Mouse (Mus musculus) CH12.LX (cell line): ENCODE data around the gene Wrnip1. TPM values are rescaled to one million over a fixed set of nuclear protein-coding genes. Genes with fewer than 3 reads are reported as not detected.

Experiments
- DNase-seq: peaks from one replicate; pipeline ENCODE4 v3.0.0-alpha.2; 2013; ENCODE audit errors: extremely low read depth
- H3K27ac ChIP-seq: 2 replicates; pipeline ENCODE4 v1.5.1; 2012; ENCODE audit warnings: low read depth, mild to moderate bottlenecking, control low read depth, moderate library complexity; ENCODE audit not compliant: insufficient read depth
- H3K27me3 ChIP-seq: replicated peaks from 2 replicates; pipeline ENCODE3; 2012; ENCODE audit warnings: inconsistent platforms
- H3K36me3 ChIP-seq, 2 experiments: replicated peaks in 1 of 2; 2 replicates each; pipeline versions ENCODE3 to v1.6.1; 2012; ENCODE audit warnings: inconsistent platforms in 1 of 2, low read length in 1 of 2, mild to moderate bottlenecking in 1 of 2, mixed read lengths in 1 of 2, moderate library complexity in 1 of 2; ENCODE audit not compliant: control insufficient read depth in 1 of 2, insufficient read depth in 1 of 2
- H3K4me1 ChIP-seq, 2 experiments: 2 replicates each; pipeline ENCODE4 v1.6.1; 2012; ENCODE audit warnings: inconsistent platforms in 1 of 2, moderate library complexity in 1 of 2; ENCODE audit not compliant: insufficient read depth in 2 of 2, control insufficient read depth in 1 of 2
- H3K4me2 ChIP-seq: 2 replicates; pipeline ENCODE4 v1.6.1; 2012; ENCODE audit warnings: low read depth, mild to moderate bottlenecking, control low read depth; ENCODE audit not compliant: poor library complexity, insufficient read depth, severe bottlenecking
- H3K4me3 ChIP-seq, 3 experiments: fragments of 150-350 bp in 1 of 3; sonication (generic) in 1 of 3; replicated peaks in 1 of 3; 2 replicates each; pipeline versions ENCODE3 to v1.5.1; 2011 to 2012; ENCODE audit warnings: low read depth in 2 of 3, low read length in 2 of 3, mild to moderate bottlenecking in 2 of 3, moderate library complexity in 2 of 3, control low read depth in 1 of 3, improper control_type of control experiment in 1 of 3, inconsistent platforms in 1 of 3, mixed read lengths in 1 of 3; ENCODE audit not compliant: poor library complexity in 1 of 3
- H3K79me2 ChIP-seq: replicated peaks from 2 replicates; pipeline ENCODE4 v1.6.1; 2012; ENCODE audit warnings: mild to moderate bottlenecking, moderate library complexity; ENCODE audit not compliant: control insufficient read depth, poor library complexity, insufficient read depth, severe bottlenecking; ENCODE audit errors: extremely low read depth
- H3K9ac ChIP-seq: 2 replicates; pipeline ENCODE4 v1.6.1; 2012; ENCODE audit warnings: low read depth, mild to moderate bottlenecking, control low read depth, moderate library complexity; ENCODE audit not compliant: insufficient read depth
- H3K9me3 ChIP-seq: replicated peaks from 2 replicates; pipeline ENCODE3; 2012; ENCODE audit warnings: low read length, inconsistent platforms, mixed read lengths
- BHLHE40 ChIP-seq: IDR thresholded peaks from 2 replicates; pipeline ENCODE4 v1.6.1; 2011; ENCODE audit warnings: mild to moderate bottlenecking, low read depth, low read length, improper control_type of control experiment
- CHD1 ChIP-seq: IDR thresholded peaks from 2 replicates; pipeline ENCODE4 v1.6.1; 2012; ENCODE audit warnings: low read depth, low read length, improper control_type of control experiment, inconsistent platforms
- CHD2 ChIP-seq: IDR thresholded peaks from 2 replicates; pipeline ENCODE4 v1.6.1; 2011; ENCODE audit warnings: low read length, improper control_type of control experiment
- CTCF ChIP-seq, 2 experiments: IDR thresholded peaks in 1 of 2; conservative IDR thresholded peaks in 1 of 2; 2 replicates each; pipeline ENCODE4 v1.5.1; 2011 to 2012; ENCODE audit warnings: low read depth in 2 of 2, low read length in 2 of 2, improper control_type of control experiment in 1 of 2, inconsistent platforms in 1 of 2, mild to moderate bottlenecking in 1 of 2, moderate library complexity in 1 of 2
- E2F4 ChIP-seq: IDR thresholded peaks from 2 replicates; pipeline ENCODE4 v1.6.1; 2011; ENCODE audit warnings: low read depth, low read length, improper control_type of control experiment; ENCODE audit not compliant: insufficient replicate concordance
- GABPA ChIP-seq: IDR thresholded peaks from 2 replicates; pipeline ENCODE4 v1.6.1; 2012; ENCODE audit warnings: low read depth, low read length, improper control_type of control experiment, inconsistent platforms; ENCODE audit not compliant: insufficient replicate concordance
- HCFC1 ChIP-seq: IDR thresholded peaks from 2 replicates; pipeline ENCODE4 v1.6.1; 2012; ENCODE audit warnings: low read depth, mild to moderate bottlenecking, inconsistent platforms, low read length, improper control_type of control experiment
- JUN ChIP-seq: IDR thresholded peaks from 2 replicates; pipeline ENCODE4 v1.6.1; 2011; ENCODE audit warnings: low read depth, mild to moderate bottlenecking, low read length, improper control_type of control experiment, moderate library complexity; ENCODE audit not compliant: insufficient read depth
- JUND ChIP-seq: conservative IDR thresholded peaks from 2 replicates; pipeline ENCODE4 v1.6.1; 2011; ENCODE audit warnings: low read depth, low read length, improper control_type of control experiment
- KAT2A ChIP-seq: IDR thresholded peaks from 2 replicates; pipeline ENCODE4 v1.6.1; 2012; ENCODE audit warnings: low read length, improper control_type of control experiment, inconsistent platforms; ENCODE audit not compliant: insufficient replicate concordance
- MAFK ChIP-seq: IDR thresholded peaks from 2 replicates; pipeline ENCODE4 v1.6.1; 2011; ENCODE audit warnings: low read length, improper control_type of control experiment; ENCODE audit not compliant: insufficient replicate concordance
- MXI1 ChIP-seq: IDR thresholded peaks from 2 replicates; pipeline ENCODE4 v1.6.1; 2011; ENCODE audit warnings: mild to moderate bottlenecking, low read depth, low read length, improper control_type of control experiment
- MYC ChIP-seq: IDR thresholded peaks from 2 replicates; pipeline ENCODE4 v1.6.1; 2011; ENCODE audit warnings: low read depth, mild to moderate bottlenecking, improper control_type of control experiment, low read length
- PAX5 ChIP-seq: IDR thresholded peaks from 2 replicates; pipeline ENCODE4 v1.6.1; 2012; ENCODE audit warnings: low read length, inconsistent platforms, mixed read lengths
- RAD21 ChIP-seq: IDR thresholded peaks from 2 replicates; pipeline ENCODE4 v1.6.1; 2011; ENCODE audit warnings: low read depth, mild to moderate bottlenecking, low read length, improper control_type of control experiment, moderate library complexity
- RCOR1 ChIP-seq: conservative IDR thresholded peaks from 2 replicates; pipeline ENCODE4 v1.6.1; 2012; ENCODE audit warnings: low read depth, mild to moderate bottlenecking, inconsistent platforms, low read length, improper control_type of control experiment
- SIN3A ChIP-seq: IDR thresholded peaks from 2 replicates; pipeline ENCODE4 v1.6.1; 2012; ENCODE audit warnings: low read length, improper control_type of control experiment, inconsistent platforms
- SMC3 ChIP-seq: IDR thresholded peaks from 2 replicates; pipeline ENCODE4 v1.6.1; 2011; ENCODE audit warnings: low read depth, low read length, improper control_type of control experiment
- TBP ChIP-seq: conservative IDR thresholded peaks from 2 replicates; pipeline ENCODE4 v1.6.1; 2011; ENCODE audit warnings: low read depth, low read length, improper control_type of control experiment
- UBTF ChIP-seq: IDR thresholded peaks from 2 replicates; pipeline ENCODE4 v1.6.1; 2012; ENCODE audit warnings: low read depth, mild to moderate bottlenecking, inconsistent platforms, low read length, improper control_type of control experiment, moderate library complexity
- USF1 ChIP-seq: IDR thresholded peaks from 2 replicates; pipeline ENCODE4 v1.6.1; 2014; ENCODE audit warnings: low read depth, mild to moderate bottlenecking, inconsistent platforms, low read length, improper control_type of control experiment
- USF2 ChIP-seq: conservative IDR thresholded peaks from 2 replicates; pipeline ENCODE4 v1.6.1; 2011; ENCODE audit warnings: low read depth, low read length, improper control_type of control experiment
- ZKSCAN1 ChIP-seq: IDR thresholded peaks from 2 replicates; pipeline ENCODE4 v1.6.1; 2012; ENCODE audit warnings: low read depth, inconsistent platforms, low read length, improper control_type of control experiment, borderline replicate concordance
- dilution Hi-C: fragments of 300-500 bp; cut with MboI; formaldehyde crosslinking; loops from 2 replicates; pipeline ENCODE4 v1.14.3; 2020; ENCODE audit warnings: low sequenced_read_pairs; ENCODE audit not compliant: extremely low pct_unique_long_range_greater_than_20kb, extremely low pct_ligation_motif_present
- in situ Hi-C: fragments of 300-500 bp; cut with MboI; formaldehyde crosslinking; loops from 3 replicates; pipeline ENCODE4 v1.14.3; 2019; ENCODE audit warnings: low sequenced_read_pairs, low pct_ligation_motif_present, low pct_unique_long_range_greater_than_20kb, mixed read lengths
- polyA plus RNA-seq: library from polyadenylated mRNA; unstranded; fragments of >175 nt; gene quantifications from 2 replicates; pipeline ENCODE4 v1.2.1, GENCODE M21; 2012; ENCODE audit warnings: low read depth; ENCODE audit not compliant: insufficient read length
- total RNA-seq, 2 experiments: library from RNA; depleted of rRNA; stranded (reverse); fragments of 300-350 nt in 1 of 2; fragments of >200 nt in 1 of 2; gene quantifications; 2 replicates each; pipeline ENCODE4 v1.2.3; 2012 to 2014

The Wrnip1 gene
- total and polyA plus RNA-seq, 3 experiments: 47.4 to 61.4 (median 60.5) TPM

DNA sequence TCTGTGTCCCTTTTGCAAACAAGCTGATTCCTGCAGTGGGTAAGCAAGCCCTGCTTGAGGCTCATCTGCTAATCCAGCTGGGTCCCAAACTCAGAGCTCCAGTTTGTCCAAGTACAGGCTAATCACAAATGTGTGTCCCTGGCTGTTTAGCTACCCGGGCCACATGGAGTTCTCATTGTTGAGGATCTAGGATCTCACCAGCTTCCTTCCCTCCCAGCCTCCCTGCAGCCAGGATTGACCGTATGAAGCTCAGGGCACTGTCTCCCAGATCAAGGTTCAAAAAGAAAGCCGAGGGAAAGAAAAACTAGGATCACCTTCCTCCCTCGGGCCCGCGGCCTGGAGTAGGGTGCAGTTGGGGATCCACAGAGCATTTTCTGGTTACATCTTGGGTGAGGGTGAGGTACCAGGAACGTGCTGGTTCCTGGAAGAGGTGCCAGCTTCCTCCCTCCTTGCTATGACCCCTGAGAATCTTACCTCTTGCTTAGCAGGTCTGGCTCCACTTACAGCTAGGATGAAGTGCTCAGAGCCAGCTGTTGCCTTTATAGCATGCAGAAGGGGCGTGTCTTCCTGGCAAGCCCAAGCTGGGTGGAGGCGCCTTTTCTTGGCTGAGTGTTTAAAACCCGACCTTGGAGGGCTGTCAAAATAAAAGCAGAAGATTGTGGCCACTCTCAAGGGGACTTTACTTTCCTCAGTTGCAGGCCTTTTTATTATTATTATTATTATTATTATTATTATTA lies 49.0 kb downstream of the Wrnip1 start, which contains the start of gene Serpinb1a:
Gene Serpinb1a, minus strand, starts transcription at position 518 of the 737 bp plus-strand sequence.
- dilution Hi-C loops (no loop called here), in situ Hi-C loops (loop anchor here (10.0 to 25.0 kb wide), 2 partner anchors 54 to 1061 kb away; partner anchors contain the start of gene Serpinb6c)
- H3K4me3 ChIP-seq: no peak within 1 kb of the TSS
- H3K9ac ChIP-seq: no peak within 1 kb of the TSS
- H3K27ac ChIP-seq: no peak within 1 kb of the TSS
- no peaks in the 10 kb centered on the region for H3K9me3 ChIP-seq
- TF ChIP-seq USF1: no peak
- no peak for TF ChIP-seq BHLHE40
- TF ChIP-seq ZKSCAN1: no peak
- no peak for TF ChIP-seq RAD21
- TF ChIP-seq CHD1: no peak
- no peak for TF ChIP-seq SIN3A
- no peak for TF ChIP-seq PAX5
- no peak for TF ChIP-seq MYC
- TF ChIP-seq USF2: no peak
- TF ChIP-seq HCFC1: no peak
- TF ChIP-seq UBTF: no peak
- TF ChIP-seq SMC3: no peak
- no peak for TF ChIP-seq MXI1
- TF ChIP-seq JUND: no peak
- no peak for TF ChIP-seq GABPA
- no peak for TF ChIP-seq TBP
- TF ChIP-seq E2F4: no peak
- TF ChIP-seq JUN: no peak
- TF ChIP-seq MAFK: no peak
- H3K27me3 ChIP-seq: peaks cover 6% of the 10 kb centered on the region
- peaks cover 0 to 3% of the 10 kb centered on the region in 2 experiments for H3K36me3 ChIP-seq
- peak; percentile 29 for DNase-seq
- H3K79me2 ChIP-seq: no peaks in the 10 kb centered on the region
- H3K4me2 ChIP-seq: no peak within 1 kb of the TSS
- peaks cover 5 to 42% of the 10 kb centered on the region in 2 experiments; a peak in 3 of 4 replicates for H3K4me1 ChIP-seq

DNA sequence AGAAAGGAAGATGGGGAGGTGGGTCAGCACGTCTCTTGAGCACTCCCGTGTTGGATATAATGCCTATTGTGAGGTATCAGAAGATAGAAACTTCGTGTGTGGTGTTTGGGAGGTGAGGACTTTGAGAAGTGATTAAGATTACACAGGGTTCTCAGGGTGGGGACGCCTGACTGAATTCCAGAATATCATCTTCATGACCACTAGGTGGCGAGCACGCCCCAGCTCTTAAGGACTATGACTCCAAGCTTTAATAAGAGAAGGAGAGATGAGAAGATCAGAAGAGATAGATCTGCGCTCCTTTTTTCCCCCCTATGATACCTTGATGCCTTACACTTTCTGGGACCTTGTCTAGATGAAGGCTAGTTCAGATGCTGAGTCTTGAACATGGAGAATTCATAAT lies 50.1 kb downstream of the Wrnip1 start:
- Histone ChIP-seq H3K9ac (no peak overlapping the region), H3K36me3 (peaks cover 0 to 1% of the 10 kb centered on the region in 2 experiments), H3K27me3 (peaks cover 6% of the 10 kb centered on the region), H3K79me2 (no peaks in the 10 kb centered on the region), H3K4me3 (no peak overlapping the region), H3K4me1 (peaks cover 5 to 42% of the 10 kb centered on the region in 2 experiments; a peak in 3 of 4 replicates), H3K9me3 (no peaks in the 10 kb centered on the region), H3K27ac (no peak overlapping the region), H3K4me2 (no peak overlapping the region)
- in situ Hi-C loops: loop anchor here (10.0 to 25.0 kb wide), 2 partner anchors 53 to 1060 kb away; partner anchors contain the start of gene Serpinb6c
- DNase-seq: peak; percentile 77
- no peak for TF ChIP-seq SIN3A
- TF ChIP-seq UBTF: no peak
- TF ChIP-seq RCOR1: no peak
- peak; percentile 58 to 84; a peak in 3 of 4 replicates for TF ChIP-seq CTCF (conservative IDR thresholded peaks at IDR 0.05 in 1 of 2, IDR thresholded peaks at IDR 0.05 in 1 of 2; ENCODE audit: low read depth in 2 of 2, low read length in 2 of 2)
- TF ChIP-seq SMC3: peak; percentile 63
- TF ChIP-seq KAT2A: no peak
- no peak for TF ChIP-seq CHD2
- peak; percentile 72 for TF ChIP-seq RAD21
- TF ChIP-seq, all 38 proteins: peak for 3
- dilution Hi-C loops: no loop called here
